Mouse (Mus musculus) kidney, adult 9 months (tissue): ENCODE data around the gene Vav2.

Source experiments
- DNase-seq: peaks from one replicate; pipeline ENCODE4 v3.0.0; 2022

The Vav2 gene

GRCm38 (mm10) chr2:27408194-27408593 lies 18.6 kb downstream of the Vav2 start:
- DNase-seq = no peak

DNA sequence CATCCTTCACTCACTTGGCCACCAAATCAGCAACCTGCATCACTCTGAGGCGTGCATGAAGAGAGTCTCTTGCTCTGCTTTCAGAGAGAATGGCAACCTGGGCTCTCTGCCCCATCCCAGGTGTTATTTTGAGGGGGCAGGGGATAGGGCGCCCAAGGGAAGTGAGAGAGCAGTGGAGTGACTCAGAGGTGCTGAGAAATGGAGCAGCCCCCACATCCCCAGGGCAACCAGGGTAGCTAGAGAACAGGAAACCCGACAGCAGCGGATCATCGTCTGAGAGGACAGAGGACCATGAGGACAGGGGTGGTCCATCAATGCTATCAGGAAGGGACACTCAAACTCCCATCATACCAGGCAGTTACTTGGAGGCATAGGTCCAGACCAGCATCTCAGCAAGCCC lies 19.9 kb downstream of the Vav2 start:
- DNase-seq = no peak

DNA sequence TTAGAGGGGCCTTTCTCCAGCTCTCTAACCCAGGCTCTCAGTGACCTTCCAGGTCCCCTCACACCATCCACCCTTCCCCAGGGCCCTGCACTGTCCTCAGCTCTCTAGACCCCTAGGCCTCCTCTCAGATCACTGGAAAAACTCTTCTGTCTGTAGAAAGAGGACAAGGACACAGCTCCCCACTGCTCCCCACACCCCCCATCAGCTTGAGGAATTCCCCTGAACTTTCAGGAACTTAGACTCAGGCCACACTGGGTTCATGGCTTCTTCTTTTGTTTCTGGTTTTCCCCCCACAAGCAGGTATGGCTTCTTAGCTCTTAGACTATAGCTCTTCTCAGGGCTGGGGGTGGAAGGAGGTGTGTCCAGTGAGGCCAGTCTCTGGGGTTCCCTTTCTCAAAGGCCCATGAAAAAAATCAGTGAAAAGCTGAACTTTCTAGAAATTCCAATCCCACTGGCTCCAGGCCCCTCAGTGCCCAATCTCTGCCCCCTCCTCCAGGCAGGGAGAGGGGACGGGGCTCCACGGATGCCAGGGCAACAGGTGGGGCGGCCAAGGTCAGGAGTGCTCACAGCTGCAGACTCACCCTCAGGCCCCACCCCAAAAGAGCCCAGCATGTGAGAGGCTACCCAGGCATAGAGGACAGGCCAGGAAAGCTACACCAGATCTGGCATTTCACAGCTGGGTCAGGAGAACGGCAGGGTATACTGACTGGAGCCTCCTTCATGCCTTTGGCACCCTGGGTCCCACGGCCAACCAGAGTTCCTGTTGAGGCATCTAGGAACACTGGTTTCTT lies 21.5 kb downstream of the Vav2 start:
- DNase-seq = no peak

GRCm38 (mm10) chr2:27404375-27405093 lies 22.3 kb downstream of the Vav2 start:
- DNase-seq = no peak

- DNase-seq = no peak
Observed at GRCm38 (mm10) chr2:27401544-27401943, 25.3 kb downstream of the Vav2 start.

GRCm38 (mm10) chr2:27400083-27400482 lies 26.8 kb downstream of the Vav2 start:
- no peak for DNase-seq

DNA sequence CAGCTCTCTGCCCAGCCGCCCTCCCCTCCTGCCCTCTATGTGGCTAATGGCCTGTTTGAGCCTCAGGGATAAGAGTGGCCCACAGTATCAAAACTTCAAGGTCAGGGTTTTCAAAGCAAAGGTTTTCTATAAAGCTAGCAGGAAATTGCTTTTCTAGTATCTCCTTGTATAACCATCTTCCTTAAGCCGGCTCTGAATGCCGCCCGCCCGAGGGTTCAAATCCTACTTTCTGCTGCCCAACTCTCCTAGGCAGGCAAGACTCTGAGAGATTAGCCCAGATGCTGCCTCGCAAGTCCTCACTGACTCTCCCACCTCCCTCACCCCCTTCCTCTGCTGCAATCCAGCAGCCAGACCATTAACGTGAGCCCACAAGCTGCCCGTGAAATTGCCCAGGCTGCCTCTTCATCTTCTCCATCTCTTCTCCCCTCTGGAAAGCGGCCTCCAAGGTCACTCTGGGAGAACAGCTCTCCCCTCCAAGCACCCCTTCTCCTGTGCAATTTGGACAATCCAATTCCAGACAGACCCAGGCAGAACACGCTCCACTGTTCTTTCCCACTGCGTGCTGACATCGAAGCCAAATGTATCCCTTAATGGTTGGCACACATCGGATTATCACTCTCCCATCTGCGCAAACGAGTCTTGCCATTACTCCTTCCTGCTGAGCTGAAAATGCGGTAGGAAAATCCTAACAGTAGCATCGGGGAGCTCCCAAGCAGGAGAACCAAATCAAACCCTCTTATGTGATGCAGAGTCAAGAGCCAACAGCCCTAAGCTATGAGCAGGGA lies 30.0 kb downstream of the Vav2 start:
- DNase-seq = no peak

- peak; percentile 65 for DNase-seq
Observed at GRCm38 (mm10) chr2:27394158-27394832, 32.5 kb downstream of the Vav2 start.

DNA sequence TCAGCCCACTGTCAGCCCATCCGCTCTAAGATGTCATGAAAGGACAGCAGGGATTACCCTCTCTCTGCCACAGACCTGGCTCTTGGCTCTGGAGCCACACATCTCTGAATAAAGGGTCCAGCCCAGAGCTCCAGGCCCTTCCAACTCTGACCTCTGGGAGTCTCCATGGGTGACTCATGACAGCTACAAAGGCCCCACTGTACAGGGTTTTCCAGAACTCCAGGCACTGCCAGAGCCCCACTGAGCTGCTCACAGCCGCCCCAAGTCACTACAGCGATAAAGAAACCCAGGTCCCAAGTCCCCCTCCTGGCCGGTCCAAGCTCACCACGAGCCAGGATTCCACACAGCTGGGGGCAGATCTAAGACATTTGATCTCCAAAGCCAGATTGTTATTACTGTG lies 34.6 kb downstream of the Vav2 start:
- peak; percentile 30 for DNase-seq

DNA sequence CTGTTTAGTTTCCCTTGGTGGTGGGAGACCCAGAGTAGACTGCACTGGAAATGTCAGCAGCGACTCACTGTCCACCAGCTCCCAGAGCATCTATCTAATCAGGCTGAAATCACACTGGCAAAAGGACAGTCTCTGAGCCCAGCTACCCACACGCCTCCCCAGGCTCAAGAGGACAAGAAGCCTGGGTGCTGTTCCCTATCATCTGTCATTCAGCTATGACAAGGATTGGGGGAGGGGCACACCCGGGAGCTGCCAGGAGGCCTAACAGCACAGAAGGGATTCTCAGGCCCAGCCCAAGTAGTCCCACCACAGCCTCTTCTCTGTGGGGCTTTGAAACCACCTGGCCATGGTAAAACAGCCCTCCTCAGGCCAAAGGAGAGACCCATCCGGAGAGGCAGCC lies 36.1 kb downstream of the Vav2 start:
- no peak for DNase-seq

DNA sequence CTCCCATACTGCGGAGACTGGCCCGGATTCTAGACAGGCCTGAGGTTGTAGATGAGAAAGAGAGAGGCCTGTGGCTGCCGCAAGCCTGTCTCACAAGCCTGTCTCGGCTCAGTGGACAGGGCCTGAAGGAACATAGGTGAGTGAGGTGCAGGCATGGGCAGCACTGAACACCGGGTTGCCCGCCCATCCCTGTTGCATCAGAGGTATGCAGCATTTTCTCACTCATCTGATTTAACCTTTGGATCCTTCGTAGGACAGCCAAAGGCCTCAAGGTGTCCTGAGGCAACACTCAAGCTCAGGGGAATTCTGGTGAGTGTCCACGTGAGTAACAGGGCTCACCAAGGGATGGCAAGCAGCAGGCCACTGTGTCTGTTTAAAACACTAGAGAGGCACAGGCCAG lies 36.5 kb downstream of the Vav2 start:
- peak; percentile 79 for DNase-seq

DNA sequence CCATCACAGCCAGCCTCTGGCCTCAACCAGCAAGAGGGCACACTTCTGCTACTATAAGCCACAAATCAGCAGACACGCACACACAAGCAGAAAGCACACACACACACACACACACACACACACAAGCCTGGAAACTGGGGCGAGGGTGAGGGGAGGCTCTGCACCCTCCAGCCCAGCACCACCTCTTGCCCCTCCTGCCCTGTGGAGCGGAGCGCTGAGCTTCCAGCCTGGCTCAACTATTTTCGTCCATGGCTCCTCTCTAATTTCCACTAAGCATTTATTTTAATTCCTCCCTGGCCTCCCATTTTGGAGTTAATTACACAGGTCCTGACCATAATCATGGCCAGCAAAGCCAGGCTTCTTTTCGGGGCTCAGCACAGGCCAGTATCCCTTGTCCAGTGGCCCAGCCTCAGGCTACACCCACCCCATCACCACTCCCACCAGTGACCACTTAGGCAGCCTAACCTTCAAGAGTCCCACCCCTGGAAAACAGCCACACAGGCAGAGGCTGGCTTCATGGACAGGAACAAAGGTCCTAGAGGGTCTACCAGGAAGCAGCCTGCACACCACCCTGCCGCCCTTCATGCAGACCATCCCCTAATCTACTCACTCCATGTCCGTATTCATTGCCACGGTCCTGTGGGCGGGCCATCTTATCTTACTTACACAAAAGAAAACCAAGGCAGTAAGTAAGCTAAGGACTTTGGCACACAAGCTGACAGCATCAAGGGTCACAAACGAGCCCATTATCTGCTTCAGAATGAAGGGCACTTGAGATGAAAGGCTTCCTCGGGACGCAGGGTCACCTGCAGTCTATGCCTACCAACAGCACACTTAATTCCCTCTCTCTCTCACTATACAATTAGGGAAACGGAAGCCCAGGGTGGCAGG lies 37.3 kb downstream of the Vav2 start:
- DNase-seq = no peak

DNA sequence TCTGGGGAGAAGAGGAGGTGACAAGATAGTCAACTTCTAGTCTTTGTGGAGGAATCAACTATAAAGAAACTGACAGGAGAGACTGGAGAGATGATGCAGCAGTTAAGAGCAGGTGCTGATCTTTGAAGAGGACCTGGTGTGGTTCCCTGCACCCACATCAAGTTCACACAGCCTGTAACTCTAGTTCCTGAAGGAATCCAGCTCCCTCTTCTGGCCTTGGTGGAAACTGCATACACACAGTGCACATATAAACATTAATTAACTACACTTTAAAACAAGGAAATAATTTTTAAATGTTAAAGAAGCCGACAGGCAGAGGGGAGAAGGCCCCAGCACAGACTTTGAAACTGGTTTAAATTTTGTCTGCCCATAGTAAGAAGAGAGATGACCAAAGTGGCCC lies 39.6 kb downstream of the Vav2 start:
- DNase-seq = no peak

DNA sequence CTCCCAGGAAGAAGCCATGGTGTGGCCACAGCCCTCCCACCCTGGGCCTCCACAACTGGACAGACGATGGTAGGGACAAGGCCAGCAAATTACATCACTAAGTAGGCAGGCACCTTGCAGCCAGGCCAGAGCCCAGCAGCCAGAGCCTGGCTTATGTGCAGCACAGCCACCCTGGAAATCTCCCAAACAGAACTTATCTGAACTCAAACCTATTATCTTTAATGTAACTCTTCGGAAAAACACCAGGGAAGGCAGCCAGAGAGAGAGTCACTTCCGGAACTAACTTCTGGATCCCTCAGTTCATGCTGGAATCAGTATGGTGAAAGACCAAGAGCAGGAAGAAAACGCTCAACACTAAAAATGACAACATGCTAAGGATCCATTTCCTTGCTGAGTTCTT lies 45.1 kb downstream of the Vav2 start:
- peak; percentile 49 for DNase-seq

DNA sequence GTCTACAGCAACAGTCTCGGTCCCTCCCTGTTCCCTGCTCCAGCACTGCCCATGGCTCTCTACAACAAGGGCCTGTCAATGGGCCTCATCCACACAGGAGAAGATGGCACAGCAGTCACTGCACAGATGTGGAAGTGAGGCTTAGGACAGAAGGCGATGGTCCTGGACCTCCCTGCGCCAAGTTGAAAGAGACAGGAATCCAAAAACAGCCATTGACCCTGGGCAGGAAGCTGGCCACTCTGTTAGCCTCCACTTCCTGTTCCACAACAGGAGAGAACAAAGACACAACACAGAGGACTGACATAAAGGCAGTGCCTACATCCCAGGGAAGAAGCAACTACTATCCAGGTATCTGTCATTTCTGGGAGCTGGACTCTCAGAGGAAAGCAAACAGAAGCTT lies 45.6 kb downstream of the Vav2 start:
- DNase-seq = no peak

GRCm38 (mm10) chr2:27377876-27378275 lies 49.0 kb downstream of the Vav2 start:
- no peak for DNase-seq

DNA sequence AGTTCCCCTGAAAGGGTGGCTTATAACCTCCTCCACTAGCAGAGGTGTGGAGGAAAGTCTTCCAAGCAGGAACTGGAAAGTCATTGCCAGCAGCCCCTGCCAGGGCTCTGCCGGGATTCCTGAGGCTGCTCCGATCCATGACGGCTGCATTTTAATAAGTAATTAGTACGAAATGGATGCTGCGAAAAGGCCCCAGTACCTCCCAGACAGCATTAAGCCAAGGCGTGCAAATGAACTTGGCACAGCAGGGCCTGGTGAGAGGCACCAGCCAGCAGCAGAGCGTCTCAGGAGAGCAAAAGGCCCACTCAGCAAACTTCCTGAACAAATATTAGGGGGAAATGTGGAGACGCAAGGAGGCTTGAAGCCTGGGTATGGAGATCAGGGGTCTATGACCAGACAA lies 49.7 kb downstream of the Vav2 start:
- DNase-seq = peak; percentile 42

- no peak for DNase-seq
Observed at GRCm38 (mm10) chr2:27375141-27375540, 51.7 kb downstream of the Vav2 start.

DNA sequence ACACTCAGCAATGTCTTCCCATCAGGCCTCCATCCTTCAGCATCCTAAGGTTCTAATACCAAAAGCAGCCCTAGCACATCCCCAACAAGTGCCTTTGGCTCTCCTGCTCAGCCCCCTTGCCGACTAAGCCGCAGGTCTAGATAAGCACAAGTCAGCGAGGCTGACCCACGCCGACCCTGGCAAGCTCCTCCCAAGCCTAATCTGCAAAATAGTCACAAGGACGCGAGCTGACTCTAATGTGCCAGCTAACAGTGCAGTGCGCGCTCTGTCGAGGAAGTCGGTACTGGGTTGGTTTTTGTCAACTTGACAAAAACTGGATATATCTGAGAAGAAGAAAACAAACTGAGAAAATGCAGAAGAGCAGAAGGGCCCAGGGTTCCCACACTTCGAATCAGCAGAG lies 53.5 kb downstream of the Vav2 start:
- DNase-seq = no peak

DNA sequence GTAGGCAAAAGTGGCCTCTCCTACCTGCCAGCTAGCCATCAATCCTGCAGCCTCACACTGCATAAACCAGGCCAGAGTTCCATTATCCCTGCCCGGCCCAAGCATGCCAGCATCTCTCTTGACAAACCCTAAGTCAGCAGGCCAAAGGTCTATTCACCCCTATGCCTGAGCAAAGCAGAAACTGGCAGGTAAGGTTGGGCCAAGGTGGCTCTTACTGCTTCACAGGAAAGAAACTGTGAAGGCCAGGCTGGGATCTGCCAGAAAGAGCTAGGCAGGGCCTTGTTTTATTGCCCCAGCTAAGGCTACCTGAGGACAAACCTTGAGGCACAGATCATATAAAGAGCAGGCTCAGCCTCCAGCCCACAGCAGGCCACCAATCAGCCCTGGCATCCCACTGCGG lies 55.4 kb downstream of the Vav2 start:
- DNase-seq = peak; percentile 67

GRCm38 (mm10) chr2:27368980-27369379 lies 57.9 kb downstream of the Vav2 start:
- no peak for DNase-seq

GRCm38 (mm10) chr2:27365296-27365695 lies 61.5 kb downstream of the Vav2 start:
- DNase-seq = no peak
